Mouse (Mus musculus) neural tube, postnatal 0 days (tissue): Measurements from ENCODE around the gene Npas4. TPM values are rescaled to one million over a fixed set of nuclear protein-coding genes. Genes with fewer than 3 reads are reported as not detected.

ENCODE experiments used
- polyA plus RNA-seq: library from polyadenylated mRNA; unstranded; fragments of >200 nt; fragmentation: Nextera tagmentation; extraction: Ambion mirVana; gene quantifications from 2 replicates; pipeline ENCODE4 v1.2.1, GENCODE M21; 2015

The Npas4 gene
- polyA plus RNA-seq = 0.28 and 0.39 TPM in 2 replicates

DNA sequence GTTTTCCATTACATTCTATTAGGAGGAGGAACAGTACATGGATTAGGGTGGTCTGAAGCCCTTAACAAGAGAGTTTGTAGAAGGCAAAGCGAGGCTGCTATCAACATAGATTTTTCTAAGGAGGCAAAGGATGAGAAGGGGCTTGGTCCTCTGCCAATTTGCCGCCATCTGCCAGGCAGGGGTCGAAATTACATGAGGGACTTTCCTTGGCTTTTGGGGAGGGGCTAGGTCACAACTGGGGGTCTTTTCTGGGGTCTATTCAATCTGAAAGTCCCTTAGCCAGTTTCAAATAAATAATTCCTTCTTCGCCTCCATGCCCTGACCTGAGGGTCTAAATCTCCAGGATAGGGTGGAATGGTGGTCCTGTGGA, at the start of gene Npas4:
TSS of gene Npas4 (minus strand) at position 61 of the 370 bp plus-strand sequence.

DNA sequence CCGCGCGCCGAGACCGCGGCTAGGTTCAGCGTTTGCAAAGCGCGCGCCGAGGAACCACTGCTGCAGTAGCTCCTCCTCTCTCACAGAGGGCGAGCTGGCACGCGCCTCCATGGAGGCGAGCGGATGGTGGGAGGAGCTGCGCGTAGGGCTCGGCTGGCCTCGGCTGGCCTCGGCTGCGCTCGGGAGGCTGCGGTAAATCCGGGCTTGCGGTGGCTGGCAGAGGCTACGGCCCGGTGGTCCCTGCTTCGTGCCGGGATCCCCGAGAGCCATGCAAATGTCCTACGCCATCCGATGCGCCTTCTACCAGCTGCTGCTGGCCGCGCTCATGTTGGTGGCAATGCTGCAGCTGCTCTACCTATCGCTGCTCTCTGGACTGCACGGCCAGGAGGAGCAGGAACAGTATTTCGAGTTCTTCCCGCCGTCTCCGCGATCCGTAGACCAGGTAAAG, 48.6 kb upstream of the Npas4 start, which contains the start of the genes B4gat1 and AC124502.3:
TSS of gene B4gat1 (plus strand) at position 118 of the 448 bp plus-strand sequence.
TSS of gene AC124502.3 (plus strand) at position 183 of the 448 bp plus-strand sequence.

DNA sequence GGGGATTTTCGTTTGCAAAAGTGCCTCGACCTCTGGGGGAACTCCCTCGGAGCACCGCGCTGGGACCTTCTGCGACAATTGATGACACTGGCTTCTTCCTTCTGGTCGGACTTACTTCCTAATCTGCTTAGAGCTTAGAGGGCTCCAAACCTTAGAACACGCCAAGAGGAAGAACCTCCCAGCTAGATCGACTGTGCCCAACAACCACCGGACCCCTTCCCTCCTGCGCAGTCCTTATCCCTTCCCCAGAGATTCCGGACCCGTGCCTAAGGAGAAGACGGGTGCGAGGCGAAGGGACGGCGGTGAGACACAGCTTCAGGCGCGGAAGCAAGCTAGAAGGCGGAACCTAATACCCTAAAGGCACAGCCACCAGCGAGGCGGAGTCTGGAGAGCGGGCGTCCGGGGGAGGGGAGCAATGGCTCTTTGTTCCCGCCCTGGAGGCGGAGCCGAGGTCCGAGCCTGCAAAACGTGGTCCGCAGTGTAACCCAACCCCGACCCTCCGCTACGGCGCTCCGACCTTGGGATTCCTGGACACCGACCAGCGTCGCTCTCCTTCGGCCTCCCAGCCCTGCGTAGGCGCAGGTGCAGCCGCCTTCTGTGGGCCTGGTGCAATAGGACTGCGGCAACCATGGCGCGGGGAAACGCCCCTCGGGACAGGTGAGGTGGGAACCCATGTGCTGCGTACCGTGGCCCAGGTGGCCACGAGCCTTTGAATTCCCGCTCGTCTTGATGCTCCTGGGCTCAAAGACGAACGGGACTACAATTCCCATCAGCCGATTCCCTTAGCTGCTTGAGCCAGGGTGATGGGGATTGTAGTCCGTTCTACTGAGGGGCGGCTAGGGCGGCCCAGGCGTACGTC, 33.7 kb upstream of the Npas4 start, which contains the start of gene Slc29a2:
TSS of gene Slc29a2 (plus strand) at position 240 of the 859 bp plus-strand sequence.

DNA sequence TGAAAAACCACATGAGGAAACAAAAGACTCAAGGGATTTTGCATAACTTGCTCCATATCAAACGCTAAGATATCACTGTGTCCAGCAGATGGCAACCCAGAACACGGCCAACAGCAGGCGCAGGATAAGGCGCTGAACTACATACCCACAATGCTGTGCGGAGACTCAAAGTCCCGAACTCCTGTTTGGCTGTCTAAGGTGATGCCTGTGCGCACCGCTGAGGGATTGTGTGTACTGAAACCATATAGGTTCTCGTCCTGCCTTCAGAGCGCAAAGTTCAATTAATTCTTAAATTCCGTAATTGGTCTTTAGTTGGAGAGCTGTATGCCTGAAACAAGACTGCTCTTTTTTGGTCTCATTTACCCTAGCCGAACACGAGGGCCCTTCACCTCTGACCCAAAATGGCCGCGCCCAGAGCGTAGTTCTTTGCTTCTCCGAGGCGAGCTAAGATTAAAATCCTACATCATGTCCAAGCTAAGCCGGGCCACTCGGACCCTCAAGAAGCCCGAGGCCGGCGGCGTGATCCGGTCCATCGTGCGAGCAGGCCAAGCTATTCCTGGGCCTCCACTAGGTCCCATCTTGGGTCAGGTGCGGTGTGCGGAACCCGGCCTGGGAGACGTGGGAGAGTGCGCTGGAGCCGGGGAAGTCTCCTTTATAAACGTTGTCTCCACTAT, 28.1 kb downstream of the Npas4 start, which contains the start of gene Mrpl11:
TSS of gene Mrpl11 (plus strand) at position 220 of the 674 bp plus-strand sequence.

DNA sequence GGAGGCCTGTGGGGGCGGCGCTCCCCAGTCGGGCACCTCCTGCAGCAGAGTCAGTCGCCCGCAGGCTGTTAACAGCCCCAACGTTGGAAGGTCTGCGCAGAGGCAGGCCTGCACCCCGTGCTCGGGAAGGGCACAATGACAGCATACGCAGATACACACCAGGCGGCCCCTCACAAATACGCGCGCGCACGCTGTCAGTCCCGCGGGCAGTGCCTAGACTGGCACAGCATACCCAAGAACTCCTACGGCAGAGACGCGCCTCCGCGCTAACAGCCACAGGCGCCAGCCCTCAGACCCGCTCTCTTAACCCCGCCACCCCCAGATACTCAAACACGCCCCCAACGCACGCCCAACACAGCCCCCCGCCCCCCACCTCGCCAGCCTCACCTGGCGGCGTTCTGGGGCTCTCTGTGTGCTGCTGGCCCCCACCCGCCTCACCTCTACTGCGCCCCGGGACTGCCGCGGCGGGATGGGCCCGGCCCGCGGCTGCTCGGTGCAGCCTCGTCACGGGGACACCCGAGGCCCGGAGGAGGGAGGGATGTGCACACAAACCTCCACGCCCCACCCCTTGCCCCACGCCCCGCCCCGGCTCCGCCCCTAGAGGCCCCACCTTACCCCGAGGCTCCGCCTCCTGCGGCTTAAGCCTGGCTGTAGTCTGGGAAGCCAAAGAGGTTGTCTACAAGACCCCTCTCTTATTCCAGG, 47.4 kb downstream of the Npas4 start, which contains the start of gene Peli3:
TSS of gene Peli3 (minus strand) at position 577 of the 702 bp plus-strand sequence.

Other genes with a start within 250 kb of the Npas4 start
- gene Rbm4b, start 233.8 kb downstream of the Npas4 start, polyA plus RNA-seq = 68.3 and 75.8 TPM in 2 replicates
- 36.2 and 38.3 TPM in 2 replicates for gene Rbm4, start 196.4 kb downstream of the Npas4 start, polyA plus RNA-seq
- gene Gm21992, start 178.7 kb downstream of the Npas4 start, polyA plus RNA-seq = 14.4 and 24.3 TPM in 2 replicates
- gene Rbm14, start 178.7 kb downstream of the Npas4 start, polyA plus RNA-seq = 32.0 and 33.3 TPM in 2 replicates
- 48.0 and 51.2 TPM in 2 replicates for gene Ccs, start 151.0 kb downstream of the Npas4 start, polyA plus RNA-seq
- gene Ccdc87, start 150.9 kb downstream of the Npas4 start, polyA plus RNA-seq = 0.63 and 0.85 TPM in 2 replicates
- gene Ctsf, start 135.2 kb downstream of the Npas4 start, polyA plus RNA-seq = 92.7 and 98.1 TPM in 2 replicates
- gene Actn3, start 112.4 kb downstream of the Npas4 start, polyA plus RNA-seq = 3.9 and 5.1 TPM in 2 replicates
- gene Zdhhc24, start 111.6 kb downstream of the Npas4 start, polyA plus RNA-seq = 18.3 and 20.1 TPM in 2 replicates
- gene Bbs1, start 83.7 kb downstream of the Npas4 start, polyA plus RNA-seq = 8.7 and 8.8 TPM in 2 replicates
- gene Dpp3, start 62.0 kb downstream of the Npas4 start, polyA plus RNA-seq = 66.6 and 67.5 TPM in 2 replicates
- 10.4 and 12.1 TPM in 2 replicates for gene Peli3, start 47.2 kb downstream of the Npas4 start, polyA plus RNA-seq
- gene Mrpl11, start 28.2 kb downstream of the Npas4 start, polyA plus RNA-seq = 116 and 126 TPM in 2 replicates
- gene Slc29a2, start 33.5 kb upstream of the Npas4 start, polyA plus RNA-seq = 17.8 and 18.5 TPM in 2 replicates
- gene B4gat1, start 48.5 kb upstream of the Npas4 start, polyA plus RNA-seq = 166 and 173 TPM in 2 replicates
- gene AC124502.3, start 48.6 kb upstream of the Npas4 start, polyA plus RNA-seq = 1.7 and 2.2 TPM in 2 replicates
- 14.2 and 14.9 TPM in 2 replicates for gene Brms1, start 51.0 kb upstream of the Npas4 start, polyA plus RNA-seq
- 0.55 and 0.71 TPM in 2 replicates for gene Rin1, start 60.2 kb upstream of the Npas4 start, polyA plus RNA-seq
- 17.4 and 19.4 TPM in 2 replicates for gene Cd248, start 77.8 kb upstream of the Npas4 start, polyA plus RNA-seq
- 63.2 and 66.9 TPM in 2 replicates for gene Tmem151a, start 95.2 kb upstream of the Npas4 start, polyA plus RNA-seq
- gene Yif1a, start 98.2 kb upstream of the Npas4 start, polyA plus RNA-seq = 72.6 and 73.4 TPM in 2 replicates
- gene Cnih2, start 108.2 kb upstream of the Npas4 start, polyA plus RNA-seq = 448 and 454 TPM in 2 replicates
- 203 and 219 TPM in 2 replicates for gene Rab1b, start 116.8 kb upstream of the Npas4 start, polyA plus RNA-seq
- 72.6 and 86.2 TPM in 2 replicates for gene Klc2, start 128.2 kb upstream of the Npas4 start, polyA plus RNA-seq